Mouse (Mus musculus) cerebellum, adult 11 months (tissue): ENCODE data around the gene Sorcs2.

ENCODE experiments used
- DNase-seq: peaks from one replicate; pipeline ENCODE4 v3.0.0; 2022

The Sorcs2 gene

GRCm38 (mm10) chr5:35975681-35976080 lies 422.3 kb downstream of the Sorcs2 start:
- DNase-seq: peak; percentile 30

DNA sequence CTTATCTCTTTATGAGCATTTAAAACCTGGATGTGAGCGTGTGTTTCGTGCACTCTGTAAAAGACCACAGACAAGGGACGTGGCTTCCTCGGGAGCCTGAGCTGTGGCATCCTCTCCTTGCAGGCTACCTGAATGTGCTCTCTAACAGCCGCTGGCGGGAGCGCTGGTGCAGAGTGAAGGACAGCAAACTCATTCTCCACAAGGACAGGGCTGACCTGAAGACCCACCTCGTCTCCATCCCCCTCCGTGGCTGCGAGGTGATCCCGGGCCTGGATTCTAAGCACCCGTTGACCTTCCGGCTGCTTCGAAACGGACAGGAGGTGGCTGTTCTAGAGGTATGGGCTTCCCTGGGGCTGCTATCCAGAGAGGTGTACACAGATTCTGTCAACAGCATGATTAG lies 423.7 kb downstream of the Sorcs2 start:
- DNase-seq: no peak

GRCm38 (mm10) chr5:35973800-35974199 lies 424.1 kb downstream of the Sorcs2 start:
- DNase-seq: no peak

DNA sequence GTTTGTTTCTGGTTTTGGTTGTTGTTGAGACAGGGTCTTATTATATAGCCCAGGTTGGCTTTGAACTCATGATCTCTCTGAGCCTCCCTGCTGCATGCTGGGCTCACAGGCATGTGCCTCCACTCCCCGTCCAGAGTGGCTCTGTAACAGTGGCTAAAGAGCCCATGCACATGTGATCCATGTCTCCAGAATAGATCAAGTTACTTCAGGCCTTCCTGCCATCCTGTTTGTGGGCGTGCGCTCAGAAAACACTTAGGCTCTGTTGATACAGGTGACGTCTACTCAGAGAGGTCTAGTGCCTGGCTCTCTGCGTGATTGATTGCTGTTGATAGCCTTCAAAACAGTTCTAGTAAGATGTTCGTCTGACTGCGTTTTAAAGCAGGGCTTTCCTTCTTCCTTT lies 425.2 kb downstream of the Sorcs2 start:
- no peak for DNase-seq

- DNase-seq: peak; percentile 50
Measured at GRCm38 (mm10) chr5:35971841-35972578, 425.9 kb downstream of the Sorcs2 start.

DNA sequence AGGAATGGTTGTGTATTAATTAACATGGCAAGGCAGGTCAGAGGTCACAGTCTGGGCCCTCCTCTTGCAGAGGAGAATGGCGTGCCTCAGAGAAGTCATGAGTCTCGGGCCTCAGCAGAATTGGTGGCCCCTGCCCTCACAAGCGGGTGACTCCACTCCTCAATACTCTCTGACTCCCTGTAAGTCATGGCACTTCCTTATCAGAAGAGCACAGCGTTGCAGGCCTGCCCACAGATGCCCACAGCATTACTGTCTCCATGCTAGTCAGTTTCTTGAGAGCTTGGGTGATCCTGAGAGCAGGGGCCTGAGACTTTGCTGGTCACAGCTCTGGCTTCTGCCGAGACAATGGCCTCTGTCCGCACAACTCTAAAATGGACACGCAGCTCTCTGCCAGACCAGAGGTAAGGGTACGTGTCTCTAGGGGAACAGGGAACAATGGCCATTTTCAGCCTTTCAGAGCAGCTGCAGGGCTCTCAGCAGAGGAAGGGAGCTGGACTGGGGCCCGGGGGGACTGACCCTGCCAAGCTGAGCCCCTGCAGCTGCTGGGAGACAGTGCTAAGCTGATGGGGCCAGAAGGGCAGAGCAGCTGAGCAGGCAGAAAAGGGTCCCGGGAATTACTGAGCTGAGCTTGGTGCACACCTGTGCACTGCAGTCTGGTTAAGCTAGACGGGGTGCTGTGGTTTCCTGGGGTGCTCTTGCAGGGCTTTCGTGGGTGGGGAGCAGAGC lies 427.4 kb downstream of the Sorcs2 start:
- DNase-seq: peak; percentile 23

- no peak for DNase-seq
Measured at GRCm38 (mm10) chr5:35969857-35970256, 428.1 kb downstream of the Sorcs2 start.
